Mouse (Mus musculus) CH12.LX (cell line): Measurements from ENCODE around the gene Grpel1. TPM values are rescaled to one million over a fixed set of nuclear protein-coding genes. Genes with fewer than 3 reads are reported as not detected.

ENCODE experiments used
- DNase-seq: peaks from one replicate; pipeline ENCODE4 v3.0.0-alpha.2; 2013; ENCODE audit errors: extremely low read depth
- H3K27ac ChIP-seq: 2 replicates; pipeline ENCODE4 v1.5.1; 2012; ENCODE audit warnings: low read depth, mild to moderate bottlenecking, control low read depth, moderate library complexity; ENCODE audit not compliant: insufficient read depth
- H3K27me3 ChIP-seq: replicated peaks from 2 replicates; pipeline ENCODE3; 2012; ENCODE audit warnings: inconsistent platforms
- H3K36me3 ChIP-seq, 2 experiments: replicated peaks in 1 of 2; 2 replicates each; pipeline versions ENCODE3 to v1.6.1; 2012; ENCODE audit warnings: inconsistent platforms in 1 of 2, low read length in 1 of 2, mild to moderate bottlenecking in 1 of 2, mixed read lengths in 1 of 2, moderate library complexity in 1 of 2; ENCODE audit not compliant: control insufficient read depth in 1 of 2, insufficient read depth in 1 of 2
- H3K4me1 ChIP-seq, 2 experiments: 2 replicates each; pipeline ENCODE4 v1.6.1; 2012; ENCODE audit warnings: inconsistent platforms in 1 of 2, moderate library complexity in 1 of 2; ENCODE audit not compliant: insufficient read depth in 2 of 2, control insufficient read depth in 1 of 2
- H3K4me2 ChIP-seq: 2 replicates; pipeline ENCODE4 v1.6.1; 2012; ENCODE audit warnings: low read depth, mild to moderate bottlenecking, control low read depth; ENCODE audit not compliant: poor library complexity, insufficient read depth, severe bottlenecking
- H3K4me3 ChIP-seq, 3 experiments: fragments of 150-350 bp in 1 of 3; sonication (generic) in 1 of 3; replicated peaks in 1 of 3; 2 replicates each; pipeline versions ENCODE3 to v1.5.1; 2011 to 2012; ENCODE audit warnings: low read depth in 2 of 3, low read length in 2 of 3, mild to moderate bottlenecking in 2 of 3, moderate library complexity in 2 of 3, control low read depth in 1 of 3, improper control_type of control experiment in 1 of 3, inconsistent platforms in 1 of 3, mixed read lengths in 1 of 3; ENCODE audit not compliant: poor library complexity in 1 of 3
- H3K79me2 ChIP-seq: replicated peaks from 2 replicates; pipeline ENCODE4 v1.6.1; 2012; ENCODE audit warnings: mild to moderate bottlenecking, moderate library complexity; ENCODE audit not compliant: control insufficient read depth, poor library complexity, insufficient read depth, severe bottlenecking; ENCODE audit errors: extremely low read depth
- H3K9ac ChIP-seq: 2 replicates; pipeline ENCODE4 v1.6.1; 2012; ENCODE audit warnings: low read depth, mild to moderate bottlenecking, control low read depth, moderate library complexity; ENCODE audit not compliant: insufficient read depth
- H3K9me3 ChIP-seq: replicated peaks from 2 replicates; pipeline ENCODE3; 2012; ENCODE audit warnings: low read length, inconsistent platforms, mixed read lengths
- BHLHE40 ChIP-seq: IDR thresholded peaks from 2 replicates; pipeline ENCODE4 v1.6.1; 2011; ENCODE audit warnings: mild to moderate bottlenecking, low read depth, low read length, improper control_type of control experiment
- HCFC1 ChIP-seq: IDR thresholded peaks from 2 replicates; pipeline ENCODE4 v1.6.1; 2012; ENCODE audit warnings: low read depth, mild to moderate bottlenecking, inconsistent platforms, low read length, improper control_type of control experiment
- JUN ChIP-seq: IDR thresholded peaks from 2 replicates; pipeline ENCODE4 v1.6.1; 2011; ENCODE audit warnings: low read depth, mild to moderate bottlenecking, low read length, improper control_type of control experiment, moderate library complexity; ENCODE audit not compliant: insufficient read depth
- JUND ChIP-seq: conservative IDR thresholded peaks from 2 replicates; pipeline ENCODE4 v1.6.1; 2011; ENCODE audit warnings: low read depth, low read length, improper control_type of control experiment
- KAT2A ChIP-seq: IDR thresholded peaks from 2 replicates; pipeline ENCODE4 v1.6.1; 2012; ENCODE audit warnings: low read length, improper control_type of control experiment, inconsistent platforms; ENCODE audit not compliant: insufficient replicate concordance
- MAX ChIP-seq: IDR thresholded peaks from 2 replicates; pipeline ENCODE4 v1.6.1; 2011; ENCODE audit warnings: low read length, improper control_type of control experiment
- MEF2A ChIP-seq: IDR thresholded peaks from 2 replicates; pipeline ENCODE4 v1.6.1; 2014; ENCODE audit warnings: low read depth, mild to moderate bottlenecking, inconsistent platforms, low read length, improper control_type of control experiment, borderline replicate concordance
- MYC ChIP-seq: IDR thresholded peaks from 2 replicates; pipeline ENCODE4 v1.6.1; 2011; ENCODE audit warnings: low read depth, mild to moderate bottlenecking, improper control_type of control experiment, low read length
- NRF1 ChIP-seq: IDR thresholded peaks from 2 replicates; pipeline ENCODE4 v1.6.1; 2014; ENCODE audit warnings: low read depth, mild to moderate bottlenecking, inconsistent platforms, low read length, improper control_type of control experiment, moderate library complexity
- POLR2A ChIP-seq: IDR thresholded peaks from 2 replicates; pipeline ENCODE4 v1.6.1; 2011; ENCODE audit warnings: low read depth, mild to moderate bottlenecking, improper control_type of control experiment, low read length
- POLR2AphosphoS2 ChIP-seq: IDR thresholded peaks from 2 replicates; pipeline ENCODE4 v1.6.1; 2011; ENCODE audit warnings: low read depth, low read length, improper control_type of control experiment
- SMC3 ChIP-seq: IDR thresholded peaks from 2 replicates; pipeline ENCODE4 v1.6.1; 2011; ENCODE audit warnings: low read depth, low read length, improper control_type of control experiment
- ZMIZ1 ChIP-seq: IDR thresholded peaks from 2 replicates; pipeline ENCODE4 v1.6.1; 2012; ENCODE audit warnings: low read depth, mild to moderate bottlenecking, inconsistent platforms, low read length, improper control_type of control experiment
- ZNF384 ChIP-seq: IDR thresholded peaks from 2 replicates; pipeline ENCODE4 v1.6.1; 2012; ENCODE audit warnings: low read depth, low read length, improper control_type of control experiment, inconsistent platforms
- dilution Hi-C: fragments of 300-500 bp; cut with MboI; formaldehyde crosslinking; loops from 2 replicates; pipeline ENCODE4 v1.14.3; 2020; ENCODE audit warnings: low sequenced_read_pairs; ENCODE audit not compliant: extremely low pct_unique_long_range_greater_than_20kb, extremely low pct_ligation_motif_present
- in situ Hi-C: fragments of 300-500 bp; cut with MboI; formaldehyde crosslinking; loops from 3 replicates; pipeline ENCODE4 v1.14.3; 2019; ENCODE audit warnings: low sequenced_read_pairs, low pct_ligation_motif_present, low pct_unique_long_range_greater_than_20kb, mixed read lengths
- polyA plus RNA-seq: library from polyadenylated mRNA; unstranded; fragments of >175 nt; gene quantifications from 2 replicates; pipeline ENCODE4 v1.2.1, GENCODE M21; 2012; ENCODE audit warnings: low read depth; ENCODE audit not compliant: insufficient read length
- total RNA-seq, 2 experiments: library from RNA; depleted of rRNA; stranded (reverse); fragments of 300-350 nt in 1 of 2; fragments of >200 nt in 1 of 2; gene quantifications; 2 replicates each; pipeline ENCODE4 v1.2.3; 2012 to 2014

Gene Grpel1
- total and polyA plus RNA-seq, 3 experiments: 37.4 to 59.7 (median 41.2) TPM

GRCm38 (mm10) chr5:36446166-36446890 is 18.5 kb upstream of the Grpel1 start:
- in situ Hi-C loops: no loop called here
- peaks cover 3% of the 10 kb centered on the region for H3K9me3 ChIP-seq
- dilution Hi-C loops: no loop called here
- no peak overlapping the region for H3K27ac ChIP-seq
- peaks cover 85% of the 10 kb centered on the region for H3K27me3 ChIP-seq
- H3K4me2 ChIP-seq: no peak overlapping the region
- H3K4me3 ChIP-seq: no peak overlapping the region
- peaks cover 2 to 8% of the 10 kb centered on the region in 2 experiments; a peak in 2 of 4 replicates for H3K4me1 ChIP-seq
- no peaks in the 10 kb centered on the region for H3K36me3 ChIP-seq
- DNase-seq: no peak
- no peak overlapping the region for H3K9ac ChIP-seq
- H3K79me2 ChIP-seq: no peaks in the 10 kb centered on the region
- TF ChIP-seq BHLHE40: no peak
- TF ChIP-seq JUN: no peak
- TF ChIP-seq KAT2A: no peak
- TF ChIP-seq SMC3: no peak
- TF ChIP-seq MAX: no peak
- no peak for TF ChIP-seq NRF1
- TF ChIP-seq ZNF384: no peak
- TF ChIP-seq JUND: no peak
- TF ChIP-seq MEF2A: no peak

GRCm38 (mm10) chr5:36447872-36448271 is 16.9 kb upstream of the Grpel1 start:
- in situ Hi-C loops (no loop called here), dilution Hi-C loops (no loop called here)
- Histone ChIP-seq H3K4me3 (no peak overlapping the region), H3K9ac (no peak overlapping the region), H3K4me1 (peaks cover 4 to 11% of the 10 kb centered on the region in 2 experiments; a peak in 2 of 4 replicates), H3K9me3 (peaks cover 3% of the 10 kb centered on the region), H3K79me2 (no peaks in the 10 kb centered on the region), H3K36me3 (no peaks in the 10 kb centered on the region), H3K27ac (no peak overlapping the region), H3K4me2 (no peak overlapping the region), H3K27me3 (peaks cover 81% of the 10 kb centered on the region)
- DNase-seq: no peak
- TF ChIP-seq POLR2A: no peak
- no peak for TF ChIP-seq MYC
- TF ChIP-seq POLR2AphosphoS2: no peak
- no peak for TF ChIP-seq ZMIZ1
- TF ChIP-seq HCFC1: no peak
